Mouse (Mus musculus) embryo, embryonic 10 days (tissue): ENCODE data around the gene Gnptab.

Source experiments
- DNase-seq: peaks from one replicate; pipeline ENCODE4 v3.0.0-alpha.2; 2015; ENCODE audit warnings: low spot score

Gene Gnptab

GRCm38 (mm10) chr10:88377666-88378065 lies 1.3 kb upstream of the Gnptab start:
- no peak for DNase-seq

GRCm38 (mm10) chr10:88380002-88380401 lies 1.1 kb downstream of the Gnptab start:
- peak; percentile 51 for DNase-seq

DNA sequence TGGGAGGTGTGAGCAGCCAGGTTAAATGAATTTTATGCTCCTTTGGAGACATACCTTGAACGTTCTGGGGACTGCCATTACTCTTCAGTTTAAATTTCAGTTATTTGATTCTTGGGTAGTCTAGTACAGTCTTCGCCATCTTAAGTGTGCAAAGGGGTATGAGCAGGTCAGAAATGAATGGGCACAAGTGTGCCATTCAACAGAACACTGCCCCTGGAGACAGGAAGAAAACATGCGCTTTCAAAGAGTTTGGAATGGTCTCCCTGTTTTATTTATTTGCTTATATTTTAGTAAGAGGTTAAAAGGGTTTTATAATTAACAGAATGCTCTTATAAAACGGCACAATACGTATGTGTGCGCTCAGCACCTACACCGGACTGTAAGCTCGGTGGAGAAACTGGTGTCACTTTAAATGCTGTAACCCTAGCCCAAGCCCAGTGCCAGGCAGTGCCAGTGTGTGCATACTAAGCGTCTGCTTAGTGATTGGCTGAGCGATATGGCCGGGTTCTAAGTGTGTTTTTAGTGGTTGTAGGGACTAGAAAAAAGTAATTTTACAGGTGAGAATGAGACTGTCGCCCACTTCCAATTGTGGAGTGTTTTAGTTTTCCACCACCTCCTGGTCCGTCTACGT lies 1.6 kb downstream of the Gnptab start:
- no peak for DNase-seq

DNA sequence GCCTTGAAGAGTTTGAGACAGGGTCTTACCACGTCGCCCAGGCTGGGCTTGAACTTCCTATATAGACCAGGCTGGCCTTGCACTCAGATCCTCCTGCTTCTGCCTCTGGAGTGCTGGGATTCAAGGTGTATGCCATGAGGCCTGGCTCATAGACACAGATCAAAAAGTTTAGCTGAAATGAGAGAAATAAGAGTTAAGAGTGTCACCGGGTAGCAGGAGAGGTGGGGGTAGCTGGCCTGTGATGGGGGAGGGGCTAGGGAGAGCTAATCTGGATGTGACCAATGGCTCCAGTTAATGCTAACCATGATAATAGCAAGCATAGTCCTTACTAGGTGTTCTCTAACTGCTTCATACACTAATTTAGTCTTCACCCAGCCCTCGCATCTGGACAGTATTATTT lies 2.4 kb downstream of the Gnptab start:
- DNase-seq: no peak

DNA sequence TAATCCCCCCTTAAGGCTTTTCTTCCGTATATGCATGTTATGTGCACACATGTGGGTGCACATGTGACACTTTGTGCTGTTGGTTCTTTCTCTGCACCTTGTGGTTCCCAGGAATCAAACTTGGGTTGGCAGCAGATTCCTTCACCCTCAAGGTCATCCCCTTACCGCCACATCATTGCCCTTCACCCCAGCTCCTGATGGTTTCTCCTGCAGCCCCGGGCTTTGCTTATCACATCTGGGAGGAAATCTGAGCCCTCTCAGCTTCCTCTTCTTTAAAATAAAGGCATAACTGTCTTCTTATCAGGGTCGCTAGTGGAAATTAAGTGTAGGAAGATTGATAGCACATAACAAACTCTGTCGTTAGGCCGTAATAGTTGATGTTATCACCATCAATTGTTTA lies 3.1 kb downstream of the Gnptab start:
- no peak for DNase-seq

GRCm38 (mm10) chr10:88383479-88383878 lies 4.5 kb downstream of the Gnptab start:
- DNase-seq: no peak

GRCm38 (mm10) chr10:88384081-88384480 lies 5.1 kb downstream of the Gnptab start:
- no peak for DNase-seq

- no peak for DNase-seq
Measured at GRCm38 (mm10) chr10:88385290-88385689, 6.4 kb downstream of the Gnptab start.

- no peak for DNase-seq
Measured at GRCm38 (mm10) chr10:88385758-88386157, 6.8 kb downstream of the Gnptab start.

DNA sequence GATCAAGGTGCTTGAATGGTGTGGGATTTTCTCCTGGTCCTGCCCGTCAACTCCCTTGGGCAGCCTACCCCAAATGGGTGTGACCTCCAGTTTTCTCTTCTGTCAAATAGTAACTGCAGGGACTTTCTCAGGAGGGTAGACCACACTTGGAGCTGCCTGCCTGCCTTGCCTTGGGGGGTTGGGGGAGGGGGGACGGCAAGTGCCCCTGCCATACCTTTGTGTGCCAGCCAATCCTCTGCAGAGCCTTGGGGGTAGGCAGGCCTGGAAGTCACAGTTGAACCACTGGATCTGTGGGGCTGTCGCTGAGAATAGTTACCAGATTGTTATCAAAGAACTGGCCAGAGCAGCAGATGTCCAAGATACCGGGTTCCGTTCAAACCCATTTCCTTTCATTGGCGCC lies 7.3 kb downstream of the Gnptab start:
- no peak for DNase-seq

DNA sequence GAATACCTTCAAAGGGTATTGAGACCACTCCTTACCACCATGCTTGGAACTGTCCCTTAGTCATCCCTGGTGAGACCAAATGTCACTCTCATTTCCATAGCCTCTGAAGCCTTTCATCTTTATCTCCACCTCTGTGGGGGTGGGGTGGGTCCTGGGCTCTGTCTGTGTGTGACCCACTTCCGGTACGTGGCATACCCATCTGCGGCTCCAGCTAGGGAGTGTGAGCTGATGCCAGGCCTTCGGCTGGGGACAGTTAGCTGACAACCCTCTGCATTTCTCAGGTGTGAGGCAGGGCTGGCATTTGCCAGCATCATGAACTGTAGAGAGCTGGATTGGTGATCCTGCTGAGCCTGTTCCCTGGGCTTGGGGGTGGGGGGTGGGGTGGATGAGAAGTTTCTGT lies 10.6 kb downstream of the Gnptab start:
- no peak for DNase-seq

GRCm38 (mm10) chr10:88390096-88390790 lies 11.3 kb downstream of the Gnptab start:
- no peak for DNase-seq

GRCm38 (mm10) chr10:88391495-88391894 lies 12.6 kb downstream of the Gnptab start:
- no peak for DNase-seq

DNA sequence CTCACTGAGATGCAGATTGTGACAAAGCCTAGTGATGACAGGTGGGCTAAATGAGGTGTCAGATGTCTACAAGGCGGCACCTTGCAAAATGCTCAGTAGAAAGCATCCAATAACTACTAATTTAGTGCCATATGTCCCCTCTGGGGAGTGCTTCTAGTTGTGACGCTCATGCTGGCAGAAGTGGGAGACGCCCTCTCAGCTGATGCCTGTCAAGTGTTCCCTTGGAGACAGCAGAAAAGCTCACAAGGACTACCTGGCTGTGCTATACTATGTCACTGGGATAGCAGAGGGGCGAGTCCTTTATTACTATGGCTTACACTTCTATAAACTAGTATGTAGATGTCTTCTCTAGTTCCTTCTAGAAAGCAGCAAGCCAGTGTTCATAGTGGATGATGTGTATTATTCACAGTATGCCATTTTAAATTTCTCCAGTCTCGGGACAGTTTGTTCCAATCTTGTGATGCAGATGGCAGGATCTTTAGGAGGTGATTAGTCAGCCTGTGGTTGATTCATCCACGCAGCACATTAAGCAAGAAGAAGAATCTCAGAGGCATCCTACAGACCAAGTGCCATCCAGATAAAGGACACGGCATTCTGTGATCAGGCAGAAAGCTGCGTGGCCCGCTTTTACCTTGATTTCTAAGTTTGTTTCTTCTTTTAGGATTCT lies 13.4 kb downstream of the Gnptab start:
- no peak for DNase-seq

DNA sequence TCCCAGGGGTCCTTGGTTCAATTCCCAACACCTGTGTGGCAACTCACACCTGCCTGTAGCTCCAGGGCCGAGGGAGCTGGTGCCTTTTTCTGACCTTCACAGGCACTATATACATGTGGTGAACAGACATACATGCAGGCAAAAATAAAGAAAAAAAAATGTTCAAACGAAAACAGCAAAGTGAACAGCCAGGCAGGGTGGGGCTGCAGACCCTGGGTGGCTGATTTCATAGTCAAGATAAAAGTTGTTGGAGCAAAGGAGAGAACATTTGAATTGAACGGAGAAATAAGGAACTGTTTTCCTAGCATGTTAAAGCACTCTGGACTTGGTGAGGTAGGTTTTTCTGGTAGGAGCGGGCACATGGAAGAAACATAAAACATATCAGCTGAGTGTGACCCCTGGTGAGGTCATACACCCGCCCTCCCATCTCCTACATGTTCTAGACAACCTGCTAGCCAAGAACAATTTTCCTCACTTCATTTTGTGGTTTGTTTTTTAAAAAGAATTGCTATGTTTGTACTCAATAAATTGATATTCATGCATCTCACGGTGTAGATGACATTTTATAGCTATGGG lies 19.8 kb downstream of the Gnptab start:
- no peak for DNase-seq

DNA sequence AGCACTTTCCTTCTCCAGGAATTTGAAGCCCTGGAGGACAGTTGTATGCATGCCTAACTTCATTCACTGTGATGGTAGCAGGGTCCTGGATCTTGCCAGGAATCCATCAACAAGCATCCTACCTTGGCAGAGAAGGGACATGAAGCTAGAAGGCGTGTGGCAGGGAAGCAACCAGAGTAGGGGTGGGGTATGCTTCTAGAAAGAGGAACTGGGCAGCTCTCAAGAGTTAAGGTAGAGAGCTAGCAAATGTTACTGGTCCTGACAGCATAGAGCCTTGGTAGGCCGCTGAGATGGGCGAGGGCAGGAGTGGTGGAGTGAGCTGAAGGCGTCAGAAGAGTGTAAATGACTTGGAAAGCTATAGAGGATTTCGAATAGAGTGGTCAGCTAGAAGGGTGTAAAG lies 20.3 kb downstream of the Gnptab start:
- DNase-seq: no peak

DNA sequence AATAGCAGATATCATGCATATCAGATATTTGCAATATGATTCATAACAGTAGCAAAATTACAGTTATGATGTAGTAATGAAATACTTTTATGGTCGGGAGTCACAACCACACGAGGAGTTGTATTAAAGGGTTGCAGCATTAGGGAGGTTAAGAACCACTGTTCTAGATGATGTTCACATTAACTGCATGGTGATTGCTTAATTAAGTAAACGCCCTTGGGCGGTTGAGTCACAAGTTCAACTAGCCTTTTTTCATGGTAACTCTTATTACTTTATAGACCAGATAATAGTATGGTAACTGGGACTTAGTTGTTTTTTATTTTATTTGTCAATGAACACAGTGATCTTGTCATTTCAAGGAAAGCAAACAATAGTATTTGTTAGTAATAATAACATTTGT lies 24.1 kb downstream of the Gnptab start:
- no peak for DNase-seq

DNA sequence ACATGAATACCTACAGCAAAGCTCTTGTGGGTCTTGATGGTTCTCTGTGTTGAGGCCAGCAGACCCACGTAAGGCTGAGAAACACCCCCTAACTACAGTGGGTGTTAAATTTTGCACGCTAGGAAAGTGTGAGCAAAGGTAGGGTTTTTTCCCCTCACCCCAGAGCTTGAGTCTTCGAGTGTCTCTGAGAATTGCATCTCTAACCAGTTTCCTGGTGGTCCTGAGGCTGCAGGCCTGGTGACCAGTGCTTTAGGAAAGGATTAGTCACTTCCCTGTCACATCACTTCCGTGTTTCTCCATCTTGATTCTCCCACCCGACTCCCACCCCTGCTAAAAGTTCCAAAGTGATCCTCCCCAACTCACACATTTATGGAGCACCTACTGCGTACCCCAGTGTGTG lies 25.3 kb downstream of the Gnptab start:
- DNase-seq: no peak

- no peak for DNase-seq
Measured at GRCm38 (mm10) chr10:88405812-88406211, 26.9 kb downstream of the Gnptab start.

GRCm38 (mm10) chr10:88407875-88408631 lies 29.1 kb downstream of the Gnptab start:
- DNase-seq: no peak

DNA sequence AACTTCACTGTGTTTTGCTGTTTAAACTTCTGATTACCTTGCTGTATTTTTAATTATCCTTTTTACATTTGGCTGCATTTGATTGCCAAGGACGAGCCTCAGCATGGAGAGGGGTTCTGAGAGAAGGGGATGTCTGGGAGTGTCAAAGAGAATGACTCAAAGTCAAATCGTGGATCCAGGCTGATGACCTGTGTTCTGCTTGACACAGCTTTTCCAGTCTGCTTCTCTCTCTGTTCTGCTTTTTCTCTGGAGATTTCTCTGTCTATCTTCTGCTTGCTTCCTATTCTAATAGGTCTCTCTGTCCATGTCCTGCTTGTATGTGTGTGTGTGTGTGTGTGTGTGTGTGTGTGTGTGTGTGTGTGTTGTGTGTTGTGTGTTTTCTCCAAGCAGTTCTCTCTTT lies 30.8 kb downstream of the Gnptab start:
- DNase-seq: no peak

GRCm38 (mm10) chr10:88412290-88412995 lies 33.5 kb downstream of the Gnptab start:
- DNase-seq: no peak
